Mouse (Mus musculus) ZHBTc4 (cell line): ENCODE results near the gene Fam122c.

Experiments
- DNase-seq: peaks from one replicate; pipeline ENCODE4 v3.0.0-alpha.2; 2011; ENCODE audit warnings: low read depth, low spot score

Fam122c gene

GRCm38 (mm10) chrX:53370366-53370740 is 97.1 kb downstream of the Fam122c start, which contains the start of gene Mospd1:
TSS of gene Mospd1 (minus strand) at chrX:53370502.
- peak; percentile 92 for DNase-seq
